Comparison of ENCODE assay signal across 10 mouse cellular contexts in the genomic region with DNA sequence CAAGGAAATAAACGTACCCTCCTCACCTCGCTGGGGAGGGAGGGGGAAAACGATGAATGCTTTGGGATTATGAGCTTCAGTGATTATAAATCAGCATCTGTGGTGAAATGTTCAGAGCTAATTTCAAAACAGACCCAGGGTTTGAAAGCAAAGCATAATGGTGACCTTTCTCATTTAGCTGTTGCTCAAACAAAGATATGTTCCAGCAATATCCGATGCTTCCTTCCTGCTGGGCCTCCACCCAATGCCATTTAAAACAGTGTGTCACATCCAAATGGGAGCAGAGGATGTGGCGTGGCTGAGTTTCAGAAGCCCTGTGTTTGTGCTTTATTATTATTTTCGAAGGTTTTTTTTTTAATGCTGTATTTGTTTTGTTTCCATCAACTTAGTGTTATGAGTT. TPM values are rescaled to one million over a fixed set of nuclear protein-coding genes. Genes with fewer than 3 reads are reported as not detected.
A peak's percentile ranks its signal among the peaks of the same experiment; 100 is the strongest.
DNase-seq lines count a peak whose midpoint lies in the region; ATAC-seq lines count a peak whose summit lies in the region.
"Had no signal": no experiment of that assay in that cellular context is flagged by ENCODE, and none has a peak within 500 bp of the region (broad histone marks: within the 10 kb centered on the region; RNA-seq: fewer than 3 reads in every experiment).

No protein-coding gene starts in this region.

- no peak for ATAC-seq in forebrain, embryonic 12.5 days (ENCODE audit: low FRiP score)
- ATAC-seq in forebrain, embryonic 16.5 days: no peak
- ATAC-seq in limb, embryonic 15.5 days (ENCODE audit: insufficient number of reproducible peaks, low FRiP score, low TSS enrichment, low read depth): no peak

- no peaks in the 10 kb centered on the region for H3K9me3 ChIP-seq in forebrain, embryonic 12.5 days
- H3K9me3 ChIP-seq in forebrain, embryonic 16.5 days (ENCODE audit: control insufficient read depth, low read length): no peaks in the 10 kb centered on the region
- H3K9me3 ChIP-seq in limb, embryonic 15.5 days: no peaks in the 10 kb centered on the region
- H3K9me3 ChIP-seq: embryonic facial prominence, embryonic 13.5 days had no signal

- 69% methylated on average over 6 of the region's 6 CpGs for WGBS in forebrain, embryonic 12.5 days
- 65% methylated on average over 6 of the region's 6 CpGs for WGBS in forebrain, embryonic 16.5 days
- WGBS in limb, embryonic 15.5 days: 73% methylated on average over 6 of the region's 6 CpGs

- H3K36me3 ChIP-seq in forebrain, embryonic 12.5 days (replicated peaks): no peaks in the 10 kb centered on the region
- no peaks in the 10 kb centered on the region for H3K36me3 ChIP-seq in forebrain, embryonic 16.5 days (ENCODE audit: control insufficient read depth, insufficient read depth)
- no peaks in the 10 kb centered on the region for H3K36me3 ChIP-seq in limb, embryonic 15.5 days
- H3K36me3 ChIP-seq: embryonic facial prominence, embryonic 13.5 days had no signal

- intact Hi-C loops in heart, postnatal 14 days (cut with DNase I): loop anchor here (1.0 to 5.0 kb wide), 2 partner anchors 25 to 37 kb away; a partner anchor contains a TSS

- DNase-seq in heart, postnatal 14 days: peak; percentile 36 to 38
- no peak for DNase-seq in frontal cortex, postnatal 10 days (ENCODE audit: low spot score in 2 of 2)
- DNase-seq in left cerebral cortex, adult 18-20 months (ENCODE audit: low spot score in 2 of 2): no peak
- no peak for DNase-seq in right cerebral cortex, postnatal 4 days

- no peak overlapping the region for H3K4me2 ChIP-seq in forebrain, embryonic 12.5 days
- H3K4me2 ChIP-seq in forebrain, embryonic 16.5 days (ENCODE audit: low read length): no peak overlapping the region
- no peak overlapping the region for H3K4me2 ChIP-seq in limb, embryonic 15.5 days
- H3K4me2 ChIP-seq: embryonic facial prominence, embryonic 13.5 days had no signal

- no peak overlapping the region for H3K9ac ChIP-seq in forebrain, embryonic 12.5 days
- no peak overlapping the region for H3K9ac ChIP-seq in forebrain, embryonic 16.5 days (replicated peaks; ENCODE audit: low read depth, low read length)
- H3K9ac ChIP-seq in limb, embryonic 15.5 days: no peak overlapping the region
- H3K9ac ChIP-seq: embryonic facial prominence, embryonic 13.5 days had no signal

- no peaks in the 10 kb centered on the region for H3K4me1 ChIP-seq in forebrain, embryonic 12.5 days
- H3K4me1 ChIP-seq in forebrain, embryonic 16.5 days (replicated peaks; ENCODE audit: control insufficient read depth, insufficient read depth, low read length): no peaks in the 10 kb centered on the region
- peaks cover 37% of the 10 kb centered on the region for H3K4me1 ChIP-seq in brown adipose tissue, adult 24 weeks (ENCODE audit: control insufficient read depth, insufficient read depth, insufficient read length, low read length)
- H3K4me1 ChIP-seq in limb, embryonic 15.5 days: no peaks in the 10 kb centered on the region

- no peak overlapping the region for H3K4me3 ChIP-seq in forebrain, embryonic 12.5 days (replicated peaks)
- no peak overlapping the region for H3K4me3 ChIP-seq in forebrain, embryonic 16.5 days (replicated peaks; ENCODE audit: low read length)
- H3K4me3 ChIP-seq in brown adipose tissue, adult 24 weeks (ENCODE audit: insufficient read depth, low read depth, low read length): peak overlapping the region; percentile 27
- no peak overlapping the region for H3K4me3 ChIP-seq in limb, embryonic 15.5 days
- H3K4me3 ChIP-seq: embryonic facial prominence, embryonic 13.5 days; myocyte had no signal

- peak overlapping the region; percentile 42; the same call in 1 of the 2 replicates for H3K27ac ChIP-seq in forebrain, embryonic 12.5 days
- no peak overlapping the region for H3K27ac ChIP-seq in forebrain, embryonic 16.5 days (ENCODE audit: low read length)
- H3K27ac ChIP-seq in brown adipose tissue, adult 24 weeks (replicated peaks; ENCODE audit: low read depth, low read length): peak overlapping the region; percentile 98
- peak overlapping the region; percentile 60; the same call in 1 of the 2 replicates for H3K27ac ChIP-seq in limb, embryonic 15.5 days

- H3K27me3 ChIP-seq in forebrain, embryonic 12.5 days: no peaks in the 10 kb centered on the region
- H3K27me3 ChIP-seq in forebrain, embryonic 16.5 days (replicated peaks; ENCODE audit: control insufficient read depth, insufficient read depth, low read length): no peaks in the 10 kb centered on the region
- no peaks in the 10 kb centered on the region for H3K27me3 ChIP-seq in limb, embryonic 15.5 days
- H3K27me3 ChIP-seq: embryonic facial prominence, embryonic 13.5 days had no signal

RNA-seq across cellular contexts. Expression of a gene that starts 37.1 kb away (rescaled TPM):
- polyA plus RNA-seq in forebrain, embryonic 12.5 days (2016; fragmentation: Nextera tagmentation; extraction: Ambion mirVana): 21.1 and 25.1 TPM in 2 replicates
- 18.3 and 27.8 TPM in 2 replicates for polyA plus RNA-seq in forebrain, embryonic 16.5 days (2015; fragmentation: Nextera tagmentation; extraction: Ambion mirVana)
- 73.7 and 81.7 TPM in 2 replicates for polyA plus RNA-seq in brown adipose tissue, adult 24 weeks (2012; ENCODE audit: insufficient read depth, insufficient read length, missing spikeins)
- 10 to 100 TPM; 71.1 to 72.6 TPM for total RNA-seq in heart, postnatal 14 days (2021)
- polyA plus RNA-seq in limb, embryonic 15.5 days (2015; fragmentation: Nextera tagmentation; extraction: Ambion mirVana): 40.8 and 46.8 TPM in 2 replicates
- total RNA-seq in left cerebral cortex, adult 18-20 months (2021): 10 to 100 TPM; 20.7 to 24.6 TPM

Comparison
In these comparisons a context has a peak if more than half of its experiments do, and no peak if none do; other contexts are left out.
1. DNase-seq: peak in heart, postnatal 14 days (2 of 2); none in frontal cortex, postnatal 10 days (0 of 2), left cerebral cortex, adult 18-20 months (0 of 2) and right cerebral cortex, postnatal 4 days (single experiment).